ENCODE assay signal across 20 mouse cellular contexts in genomic region chr5:51758289-51758688, GRCm38 (mm10).
DNase-seq lines count a peak whose midpoint lies in the region; ATAC-seq lines count a peak whose summit lies in the region.
"Had no signal": no experiment of that assay in that cellular context is flagged by ENCODE, and none has a peak within 500 bp of the region (broad histone marks: within the 10 kb centered on the region; RNA-seq: fewer than 3 reads in every experiment).

No protein-coding gene starts in this region.

- no peak overlapping the region for H3K27ac ChIP-seq in embryonic facial prominence, embryonic 14.5 days (replicated peaks; ENCODE audit: low read depth, low read length)
- no peak overlapping the region for H3K27ac ChIP-seq in embryonic facial prominence, embryonic 10.5 days (replicated peaks)
- no peak overlapping the region for H3K27ac ChIP-seq in hindbrain, embryonic 16.5 days (ENCODE audit: low read depth, low read length)
- no peak overlapping the region for H3K27ac ChIP-seq in hindbrain, embryonic 13.5 days
- H3K27ac ChIP-seq in neural tube, embryonic 11.5 days (ENCODE audit: low read depth, low read length) = no peak overlapping the region
- H3K27ac ChIP-seq in neural tube, embryonic 15.5 days (replicated peaks) = no peak overlapping the region
- H3K27ac ChIP-seq: embryonic facial prominence, embryonic 12.5 days; heart, embryonic 10.5 days; hindbrain, embryonic 14.5 days had no signal

- H3K4me3 ChIP-seq in embryonic facial prominence, embryonic 14.5 days (ENCODE audit: low read depth, low read length) = no peak overlapping the region
- no peak overlapping the region for H3K4me3 ChIP-seq in embryonic facial prominence, embryonic 10.5 days
- H3K4me3 ChIP-seq in hindbrain, embryonic 16.5 days (ENCODE audit: low read length) = no peak overlapping the region
- H3K4me3 ChIP-seq in hindbrain, embryonic 13.5 days = no peak overlapping the region
- H3K4me3 ChIP-seq in neural tube, embryonic 11.5 days (ENCODE audit: low read depth, low read length) = no peak overlapping the region
- no peak overlapping the region for H3K4me3 ChIP-seq in neural tube, embryonic 15.5 days (replicated peaks)
- H3K4me3 ChIP-seq: embryonic facial prominence, embryonic 12.5 days; heart, embryonic 10.5 days had no signal

- DNase-seq in embryonic facial prominence, embryonic 14.5 days (ENCODE audit: low spot score) = peak; percentile 31
- DNase-seq in embryonic facial prominence, embryonic 10.5 days (ENCODE audit: low spot score) = no peak
- DNase-seq in neural tube, embryonic 11.5 days (ENCODE audit: low spot score) = no peak
- DNase-seq in right cerebral cortex, postnatal 36 days (ENCODE audit: low spot score in 2 of 2) = no peak
- DNase-seq: adrenal gland, postnatal 14 days; embryo, embryonic 11 days; gastrocnemius, postnatal 10 days; heart, adult 18-20 months; heart, postnatal 10 days; heart, postnatal 4 days had no signal

- no peaks in the 10 kb centered on the region for H3K9me3 ChIP-seq in embryonic facial prominence, embryonic 14.5 days (ENCODE audit: control insufficient read depth, low read length)
- H3K9me3 ChIP-seq in embryonic facial prominence, embryonic 10.5 days = no peaks in the 10 kb centered on the region
- no peaks in the 10 kb centered on the region for H3K9me3 ChIP-seq in hindbrain, embryonic 16.5 days (ENCODE audit: control insufficient read depth, low read length)
- H3K9me3 ChIP-seq in hindbrain, embryonic 13.5 days = no peaks in the 10 kb centered on the region
- no peaks in the 10 kb centered on the region for H3K9me3 ChIP-seq in neural tube, embryonic 11.5 days (ENCODE audit: control insufficient read depth, low read length)
- H3K9me3 ChIP-seq in neural tube, embryonic 15.5 days (replicated peaks) = no peaks in the 10 kb centered on the region
- H3K9me3 ChIP-seq: embryonic facial prominence, embryonic 12.5 days; heart, embryonic 10.5 days had no signal

- H3K4me1 ChIP-seq in embryonic facial prominence, embryonic 14.5 days (ENCODE audit: control insufficient read depth, insufficient read depth, low read length) = peaks cover 3% of the 10 kb centered on the region; the same call in 1 of the 2 replicates
- no peaks in the 10 kb centered on the region for H3K4me1 ChIP-seq in embryonic facial prominence, embryonic 10.5 days
- no peaks in the 10 kb centered on the region for H3K4me1 ChIP-seq in hindbrain, embryonic 16.5 days (ENCODE audit: control insufficient read depth, insufficient read depth, low read depth, low read length)
- no peaks in the 10 kb centered on the region for H3K4me1 ChIP-seq in hindbrain, embryonic 13.5 days (replicated peaks)
- H3K4me1 ChIP-seq in neural tube, embryonic 11.5 days (ENCODE audit: control insufficient read depth, insufficient read depth, low read length) = no peaks in the 10 kb centered on the region
- no peaks in the 10 kb centered on the region for H3K4me1 ChIP-seq in neural tube, embryonic 15.5 days
- H3K4me1 ChIP-seq: embryonic facial prominence, embryonic 12.5 days; heart, embryonic 10.5 days had no signal

- H3K27me3 ChIP-seq in embryonic facial prominence, embryonic 14.5 days (replicated peaks; ENCODE audit: control insufficient read depth, insufficient read depth, low read length) = no peaks in the 10 kb centered on the region
- H3K27me3 ChIP-seq in embryonic facial prominence, embryonic 10.5 days (replicated peaks; ENCODE audit: low read depth, poor library complexity, severe bottlenecking) = no peaks in the 10 kb centered on the region
- no peaks in the 10 kb centered on the region for H3K27me3 ChIP-seq in hindbrain, embryonic 16.5 days (replicated peaks; ENCODE audit: control insufficient read depth, insufficient read depth, low read length)
- no peaks in the 10 kb centered on the region for H3K27me3 ChIP-seq in hindbrain, embryonic 13.5 days
- H3K27me3 ChIP-seq in neural tube, embryonic 11.5 days (ENCODE audit: control insufficient read depth, insufficient read depth, low read length) = no peaks in the 10 kb centered on the region
- no peaks in the 10 kb centered on the region for H3K27me3 ChIP-seq in neural tube, embryonic 15.5 days (replicated peaks)
- H3K27me3 ChIP-seq: embryonic facial prominence, embryonic 12.5 days; Patski had no signal

- ATAC-seq in embryonic facial prominence, embryonic 14.5 days (ENCODE audit: low read depth) = no peak
- 0 out of 2 replicates have a peak, but pooled peaks have one; percentile 37 for ATAC-seq in hindbrain, embryonic 16.5 days
- no peak for ATAC-seq in hindbrain, embryonic 13.5 days (ENCODE audit: low FRiP score)
- ATAC-seq in neural tube, embryonic 11.5 days (ENCODE audit: insufficient read depth, low FRiP score, low TSS enrichment) = peak; percentile 31; the same call in 1 of the 2 replicates
- no peak for ATAC-seq in neural tube, embryonic 15.5 days (ENCODE audit: low FRiP score)
- ATAC-seq: activated CD4-positive, CD25-positive, alpha-beta regulatory T cell, adult 4 months; inflammation-experienced regulatory T-cells, adult 6 months; intestine, postnatal 0 days; Patski had no signal

- no peak overlapping the region for H3K9ac ChIP-seq in embryonic facial prominence, embryonic 14.5 days (ENCODE audit: low read depth, low read length)
- H3K9ac ChIP-seq in hindbrain, embryonic 16.5 days (ENCODE audit: low read depth, low read length) = no peak overlapping the region
- H3K9ac ChIP-seq in hindbrain, embryonic 13.5 days = no peak overlapping the region
- no peak overlapping the region for H3K9ac ChIP-seq in neural tube, embryonic 11.5 days (ENCODE audit: low read length)
- no peak overlapping the region for H3K9ac ChIP-seq in neural tube, embryonic 15.5 days (replicated peaks)
- H3K9ac ChIP-seq: embryonic facial prominence, embryonic 12.5 days; hindbrain, embryonic 14.5 days had no signal

- H3K36me3 ChIP-seq in embryonic facial prominence, embryonic 14.5 days (ENCODE audit: control insufficient read depth, insufficient read depth, low read length) = no peaks in the 10 kb centered on the region
- no peaks in the 10 kb centered on the region for H3K36me3 ChIP-seq in embryonic facial prominence, embryonic 10.5 days (replicated peaks)
- no peaks in the 10 kb centered on the region for H3K36me3 ChIP-seq in hindbrain, embryonic 16.5 days (ENCODE audit: control insufficient read depth, insufficient read depth, low read length)
- H3K36me3 ChIP-seq in hindbrain, embryonic 13.5 days = no peaks in the 10 kb centered on the region
- H3K36me3 ChIP-seq in neural tube, embryonic 11.5 days (ENCODE audit: control insufficient read depth, insufficient read depth, low read length) = no peaks in the 10 kb centered on the region
- H3K36me3 ChIP-seq in neural tube, embryonic 15.5 days = no peaks in the 10 kb centered on the region
- H3K36me3 ChIP-seq: embryonic facial prominence, embryonic 12.5 days; heart, embryonic 10.5 days had no signal

- 66% methylated on average over 2 of the region's 2 CpGs for WGBS in embryonic facial prominence, embryonic 14.5 days
- WGBS in embryonic facial prominence, embryonic 10.5 days = 99% methylated on average over 2 of the region's 2 CpGs
- WGBS in hindbrain, embryonic 16.5 days = 32% methylated on average over 2 of the region's 2 CpGs
- WGBS in hindbrain, embryonic 13.5 days = 53% methylated on average over 2 of the region's 2 CpGs
- 74% methylated on average over 2 of the region's 2 CpGs for WGBS in neural tube, embryonic 11.5 days
- WGBS in neural tube, embryonic 15.5 days = 40% methylated on average over 2 of the region's 2 CpGs

- no peak overlapping the region for H3K4me2 ChIP-seq in embryonic facial prominence, embryonic 14.5 days (ENCODE audit: low read depth, low read length)
- H3K4me2 ChIP-seq in hindbrain, embryonic 16.5 days (ENCODE audit: low read length) = no peak overlapping the region
- H3K4me2 ChIP-seq in hindbrain, embryonic 13.5 days = no peak overlapping the region
- no peak overlapping the region for H3K4me2 ChIP-seq in neural tube, embryonic 11.5 days (ENCODE audit: low read depth)
- no peak overlapping the region for H3K4me2 ChIP-seq in neural tube, embryonic 15.5 days
- H3K4me2 ChIP-seq: embryonic facial prominence, embryonic 12.5 days; hindbrain, embryonic 14.5 days had no signal

Comparison
In these comparisons a context has a peak if more than half of its experiments do, and no peak if none do; other contexts are left out.
1. ATAC-seq: peak in hindbrain, embryonic 16.5 days (single experiment) and neural tube, embryonic 11.5 days (single experiment); none in embryonic facial prominence, embryonic 14.5 days (single experiment), hindbrain, embryonic 13.5 days (single experiment) and neural tube, embryonic 15.5 days (single experiment).